Mouse (Mus musculus) thymus, postnatal 10 days (tissue): ENCODE data around the gene Sost.
"Not testable (repeated sequence)": the region's sequence is repeated elsewhere in the genome, so short reads cannot be mapped to it uniquely, and the experiment has no call there.

ENCODE experiments used
- DNase-seq, 2 experiments: peaks; one replicate each; pipeline ENCODE4 v3.0.0; 2021; ENCODE audit warnings: low spot score in 2 of 2

Gene Sost

GRCm38 (mm10) chr11:101966965-101967614 is at the start of gene Sost:
Gene Sost, minus strand, starts transcription at chr11:101967015.
- no peak for DNase-seq

- no peak for DNase-seq
Measured at GRCm38 (mm10) chr11:102016136-102016535, 49.3 kb upstream of the Sost start.

GRCm38 (mm10) chr11:102015472-102015871 is 48.7 kb upstream of the Sost start:
- DNase-seq: no peak

DNA sequence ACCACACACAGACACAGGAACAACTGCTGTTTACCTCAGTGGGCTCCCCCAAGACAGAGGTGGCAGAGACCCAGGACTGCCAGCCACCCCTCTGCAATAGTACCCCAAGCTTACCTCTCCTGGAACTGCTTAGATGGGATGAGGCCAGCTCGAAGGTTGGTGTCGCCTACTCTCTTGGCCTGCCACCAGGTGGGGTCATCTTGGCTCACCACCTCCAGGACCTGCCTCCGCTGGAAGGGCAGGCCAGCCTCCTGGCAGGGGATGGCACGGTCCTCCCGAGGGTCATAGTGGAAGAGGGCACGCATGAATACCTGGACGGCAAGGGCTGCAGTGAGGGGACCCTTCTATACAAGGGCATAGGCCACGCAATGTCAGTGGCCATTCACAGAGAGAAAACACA is 46.4 kb upstream of the Sost start:
- no peak for DNase-seq

DNA sequence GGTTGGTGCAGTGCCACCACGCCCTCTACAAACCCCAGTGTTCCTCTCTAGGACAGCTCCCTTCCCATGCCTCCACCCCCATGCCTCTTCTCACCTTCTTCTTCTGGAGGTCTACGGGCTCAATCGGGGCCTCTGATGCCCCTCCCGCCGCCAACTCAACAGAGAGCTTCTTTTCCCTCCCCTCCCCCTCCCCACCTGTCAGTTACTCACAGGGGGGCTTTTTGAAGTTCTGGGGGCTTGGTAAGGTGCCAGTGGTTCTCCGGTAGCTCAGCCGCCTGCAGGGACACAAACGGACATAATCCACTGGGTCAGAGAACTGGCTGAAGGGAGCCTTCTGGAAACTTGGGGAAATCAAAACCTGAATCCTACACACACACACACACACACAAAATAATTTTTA is 44.7 kb upstream of the Sost start:
- DNase-seq: no peak

DNA sequence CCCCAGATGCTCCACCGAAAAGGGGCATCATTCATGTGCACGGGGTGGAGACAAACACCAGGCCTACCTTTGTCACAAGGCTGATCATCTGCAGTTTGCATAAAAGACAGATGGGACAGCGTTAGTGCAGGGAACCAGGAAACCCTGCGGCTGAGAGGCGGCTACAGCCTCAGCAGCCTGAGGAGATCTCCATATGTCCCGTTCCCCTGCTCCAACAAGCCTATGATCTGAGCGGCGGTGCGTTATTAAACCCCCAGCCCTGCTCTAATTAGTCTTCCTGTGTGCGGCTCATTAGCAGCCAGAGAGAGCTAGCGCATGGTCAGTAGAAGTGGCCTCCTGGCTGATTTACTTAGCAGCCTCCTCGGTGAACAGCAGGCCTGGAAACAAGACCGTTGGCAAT is 43.3 kb upstream of the Sost start:
- DNase-seq: no peak

DNA sequence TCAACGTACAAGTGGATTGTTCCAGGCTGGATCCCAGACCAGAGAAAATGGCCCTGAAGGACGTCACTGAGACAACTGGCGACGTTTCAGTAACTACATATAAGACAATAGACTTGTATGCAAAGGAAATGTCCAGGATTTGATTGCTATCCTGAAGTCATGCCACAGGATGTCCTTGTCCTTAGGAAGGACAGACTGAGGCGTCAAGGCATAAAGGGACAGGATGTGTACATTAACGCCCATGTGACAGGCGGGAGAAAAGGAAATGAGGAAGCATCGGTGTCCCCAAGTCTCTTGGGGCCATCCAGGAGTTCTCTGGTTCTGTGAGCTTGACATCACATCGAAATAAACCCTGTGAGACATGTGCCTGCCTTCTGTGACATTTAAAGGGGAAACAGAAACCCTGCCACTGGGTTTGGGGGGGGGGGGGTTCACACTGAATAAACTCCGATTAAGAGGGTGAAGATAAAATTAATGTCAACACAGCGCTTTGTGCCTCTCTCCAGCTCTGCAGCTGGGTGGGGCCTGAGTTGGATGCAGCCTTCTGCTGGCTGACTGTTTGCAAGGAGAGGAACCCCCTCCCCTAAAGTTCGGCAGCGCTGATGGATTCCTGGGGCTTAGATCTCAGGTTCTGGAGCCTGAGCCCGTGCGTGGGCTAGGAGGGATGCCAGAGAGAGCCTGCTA is 42.3 kb upstream of the Sost start:
- no peak for DNase-seq

GRCm38 (mm10) chr11:102008372-102008771 is 41.6 kb upstream of the Sost start:
- no peak for DNase-seq

DNA sequence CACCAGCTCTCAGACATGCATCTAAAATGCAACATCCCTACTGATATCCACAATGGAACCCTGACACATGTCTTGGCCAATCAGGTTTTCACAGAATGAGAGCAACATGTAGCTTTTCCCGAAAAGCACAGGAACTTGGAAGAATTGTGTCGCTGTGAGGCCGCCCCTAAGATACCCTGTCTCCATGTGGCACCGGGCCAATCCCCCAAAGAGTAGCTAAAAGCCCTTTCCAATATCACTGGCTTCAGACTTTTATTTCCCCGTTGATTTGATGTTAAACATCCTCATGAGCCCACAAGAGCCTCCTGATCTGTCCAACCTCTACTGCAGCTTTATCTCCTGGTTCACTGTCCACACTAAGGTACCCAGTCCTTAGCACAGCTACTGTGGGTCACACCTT is 39.9 kb upstream of the Sost start:
- no peak for DNase-seq

DNA sequence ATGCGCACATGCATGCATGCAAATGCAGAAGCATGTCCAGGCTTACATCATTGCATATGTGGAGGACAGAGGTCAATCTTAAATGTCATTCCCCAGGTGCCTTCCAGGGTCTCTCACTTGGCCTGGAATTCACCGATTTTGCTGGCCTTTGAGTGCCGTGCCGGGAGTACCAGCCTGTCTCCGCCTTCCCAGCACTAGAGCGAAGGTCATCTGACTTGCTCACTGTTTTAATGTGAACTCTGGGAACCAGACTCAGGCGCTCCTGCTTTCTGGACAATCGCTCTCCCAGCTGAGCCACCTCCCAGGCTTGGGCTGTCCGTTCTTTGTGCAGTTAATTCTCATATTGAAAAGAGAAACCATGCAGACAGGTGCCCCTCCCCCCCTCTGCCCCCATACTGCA is 39.5 kb upstream of the Sost start:
- DNase-seq: no peak

GRCm38 (mm10) chr11:102004251-102004650 is 37.4 kb upstream of the Sost start:
- DNase-seq: no peak

GRCm38 (mm10) chr11:101999466-101999865 is 32.7 kb upstream of the Sost start:
- DNase-seq: no peak

GRCm38 (mm10) chr11:101998258-101998657 is 31.4 kb upstream of the Sost start:
- DNase-seq: no peak

DNA sequence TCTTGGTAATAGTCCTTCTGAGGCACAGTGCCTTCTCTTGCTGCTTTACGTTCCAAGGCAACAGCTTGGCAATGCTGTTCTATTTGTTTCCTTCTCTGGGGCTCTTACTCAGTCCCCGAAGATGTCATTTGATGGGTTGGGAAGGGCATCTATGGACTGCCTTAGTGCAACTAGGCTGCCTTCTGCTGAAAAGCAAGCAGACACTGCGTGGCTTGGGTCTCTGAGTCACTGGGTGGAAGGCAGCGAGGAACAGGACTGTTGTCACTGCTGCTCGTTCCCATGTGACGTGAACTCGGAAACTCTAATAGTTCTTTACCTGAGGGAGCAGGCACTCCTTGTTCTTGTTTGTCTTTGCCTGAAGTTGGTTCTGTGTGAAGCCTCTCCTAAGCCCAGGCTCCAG is 29.1 kb upstream of the Sost start:
- DNase-seq: no peak

DNA sequence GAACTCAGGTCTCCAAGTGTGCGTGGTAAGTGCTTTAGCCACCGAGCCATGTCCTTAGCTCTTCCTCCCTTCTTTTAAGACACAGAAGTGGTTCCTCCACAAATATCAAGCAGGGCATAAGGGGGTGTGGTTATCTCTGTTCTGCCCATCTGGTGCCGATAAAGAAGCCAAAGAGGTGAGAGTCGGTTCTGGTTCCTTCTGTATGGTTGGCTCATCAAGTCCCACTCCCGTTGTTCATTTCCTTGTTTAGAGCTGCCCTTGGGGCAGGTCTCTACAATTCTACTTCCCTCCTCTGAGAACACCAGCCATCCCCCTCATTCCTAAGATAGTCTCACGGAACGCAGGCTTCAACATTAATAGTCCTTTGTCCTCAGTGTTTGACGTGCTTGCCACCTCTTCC is 27.3 kb upstream of the Sost start:
- no peak for DNase-seq

DNA sequence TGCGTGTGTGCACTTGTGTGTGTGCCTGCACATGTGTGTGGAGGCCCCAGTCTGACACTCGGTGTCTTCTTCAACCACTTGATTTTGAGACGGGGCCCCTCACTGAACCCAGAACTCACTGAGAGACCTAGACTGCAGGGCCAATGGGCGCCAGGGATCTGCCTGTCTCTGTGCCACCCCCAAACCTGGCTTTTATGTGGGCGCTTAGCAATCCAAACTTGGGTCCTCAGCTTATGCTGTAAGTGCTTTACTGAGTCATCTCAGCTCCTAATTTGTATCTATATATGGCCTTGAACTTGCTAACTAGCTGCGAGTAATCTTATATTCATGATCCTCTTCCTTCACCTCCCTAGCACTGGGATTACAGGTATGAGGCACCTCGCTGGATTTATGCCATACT is 25.6 kb upstream of the Sost start:
- DNase-seq: no peak

- DNase-seq: no peak
Measured at GRCm38 (mm10) chr11:101991813-101992212, 25.0 kb upstream of the Sost start.

DNA sequence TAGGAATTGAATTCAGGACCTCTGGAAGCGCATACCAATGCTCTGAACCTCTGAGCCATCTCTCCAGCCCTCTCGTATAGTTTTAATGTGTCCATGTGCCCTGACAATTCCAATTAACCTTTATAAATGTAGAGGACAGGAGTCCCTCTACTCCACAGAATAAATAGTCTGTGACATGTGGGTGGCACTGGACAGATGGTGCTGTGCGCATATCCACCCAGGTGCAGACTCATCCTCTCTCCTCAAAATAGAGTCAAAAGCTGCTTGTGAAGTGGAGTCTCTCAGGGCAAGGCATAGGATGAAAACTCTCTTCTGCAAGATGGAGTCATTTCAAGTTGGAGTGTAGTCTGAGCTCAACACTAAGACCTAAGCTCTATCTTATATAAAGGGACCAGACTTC is 23.4 kb upstream of the Sost start:
- no peak for DNase-seq

DNA sequence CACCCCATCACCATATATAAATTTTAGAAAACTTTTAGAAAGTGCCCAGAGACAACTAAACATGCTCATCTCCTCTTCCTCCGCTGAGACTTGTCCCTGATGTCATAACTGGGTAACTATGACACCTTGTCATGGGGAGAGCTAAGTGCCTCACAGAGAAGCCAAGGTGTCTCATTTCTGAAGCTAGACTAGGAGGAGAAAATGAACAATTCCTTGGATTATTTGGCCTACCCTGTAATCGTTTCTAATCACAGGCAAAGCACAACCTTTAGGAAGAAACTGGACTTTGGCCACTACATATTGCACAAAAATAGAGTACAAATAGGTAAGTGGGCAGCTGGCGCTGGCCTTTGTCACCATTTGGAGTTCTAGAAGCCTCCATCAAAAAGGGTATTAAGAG is 20.1 kb upstream of the Sost start, which contains the start of gene Dusp3:
TSS of gene Dusp3 (minus strand) at position 101 of the 400 bp plus-strand sequence.
- DNase-seq: no peak

GRCm38 (mm10) chr11:101985990-101986389 is 19.2 kb upstream of the Sost start:
- peak; percentile 12 to 52 for DNase-seq

DNA sequence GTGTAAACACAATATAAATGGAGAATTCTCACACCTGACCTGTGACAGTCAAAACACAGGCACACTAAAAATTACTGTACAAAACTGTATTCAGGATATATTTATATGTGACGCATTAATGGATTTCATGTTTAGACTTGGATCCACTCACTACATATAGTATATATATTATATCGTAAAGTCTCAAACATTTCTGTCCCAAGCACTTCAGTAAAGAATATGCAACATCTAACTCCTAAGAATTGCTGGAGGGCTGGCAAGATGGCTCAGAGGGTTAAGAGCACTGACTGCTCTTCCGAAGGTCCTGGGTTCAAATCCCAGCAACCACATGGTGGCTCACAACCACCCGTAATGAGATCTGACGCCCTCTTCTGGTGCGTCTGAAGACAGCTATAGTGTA is 18.6 kb upstream of the Sost start:
- not testable (repeated sequence) for DNase-seq

DNA sequence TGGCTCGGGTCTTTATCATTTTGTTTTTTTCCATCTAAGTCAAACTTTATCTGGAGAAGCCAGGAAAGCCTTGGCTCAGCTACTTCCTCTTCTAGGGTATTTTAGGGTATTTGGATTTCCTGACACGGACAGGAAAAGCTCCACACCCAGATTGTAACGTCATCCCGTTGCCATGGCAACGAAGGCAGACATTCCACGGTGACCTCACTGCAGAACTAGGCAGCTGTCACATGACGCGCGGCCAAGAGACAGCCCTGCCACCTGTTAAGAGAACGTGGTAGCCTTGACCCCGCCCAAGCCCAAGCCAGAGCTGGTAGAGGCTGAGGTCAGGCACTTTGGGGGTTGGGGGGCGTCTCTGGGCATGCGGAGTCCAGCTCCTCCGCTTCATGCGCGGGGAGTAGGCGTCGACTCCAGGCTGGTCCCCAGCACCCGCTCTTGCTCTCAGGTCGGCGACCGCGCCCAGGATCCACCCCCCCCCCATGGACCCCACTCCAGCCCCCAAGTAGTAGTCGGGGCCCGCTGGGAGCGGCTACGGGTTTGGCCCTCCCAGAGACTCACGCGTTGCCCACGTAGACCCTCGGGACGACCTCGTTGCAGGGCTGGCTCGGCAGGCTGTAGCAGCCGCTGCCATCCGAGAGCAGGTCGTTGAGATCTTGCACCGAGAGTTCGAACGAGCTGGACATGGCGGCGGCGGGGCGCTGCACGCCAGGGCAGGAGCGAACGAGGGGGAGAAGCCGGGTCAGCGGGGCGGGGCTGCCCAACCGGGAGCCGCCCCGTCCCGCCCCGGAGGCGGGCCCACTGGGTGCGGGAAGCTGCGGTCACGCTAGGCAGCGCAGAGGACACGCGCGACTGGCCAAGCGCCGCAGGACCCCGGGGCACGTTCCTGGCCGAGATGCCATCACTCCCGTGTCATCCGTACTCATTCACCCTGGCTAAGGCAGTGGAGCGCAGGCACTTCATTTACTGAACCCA is 17.5 kb upstream of the Sost start, which contains the start of gene Cfap97d1:
TSS of gene Cfap97d1 (plus strand) at position 226 of the 972 bp plus-strand sequence.
- peak in 1 of 2 experiments; percentile 9 for DNase-seq
